In the genomic region with DNA sequence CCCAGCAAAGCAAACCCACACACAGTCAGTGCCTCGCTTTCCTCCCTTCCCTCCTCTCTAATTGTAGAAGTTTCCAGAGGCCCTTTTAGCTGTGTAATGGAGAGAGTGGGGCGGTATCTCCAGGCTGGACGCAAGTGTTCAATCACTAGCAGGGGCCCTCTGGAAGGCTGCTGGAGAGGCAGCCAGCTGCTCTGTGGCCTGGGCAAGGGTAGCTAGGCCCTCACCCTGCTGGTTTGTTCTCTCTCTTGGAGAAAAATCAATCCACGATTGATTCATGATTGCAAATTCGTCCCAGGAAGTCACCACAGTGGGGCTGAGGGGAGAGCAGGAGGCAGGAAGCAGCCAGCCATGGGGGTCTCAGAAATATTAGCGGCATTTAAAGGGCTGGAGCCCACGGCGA, we compare ENCODE assay signal across 8 mouse cellular contexts.
DNase-seq lines count a peak whose midpoint lies in the region; ATAC-seq lines count a peak whose summit lies in the region.
"Had no signal": no experiment of that assay in that cellular context is flagged by ENCODE, and none has a peak within 500 bp of the region (broad histone marks: within the 10 kb centered on the region; RNA-seq: fewer than 3 reads in every experiment).

No protein-coding gene starts in this region.

- no peak overlapping the region for H3K9ac ChIP-seq in liver, embryonic 12.5 days
- no peak overlapping the region; the same call in 1 of the 2 replicates for H3K9ac ChIP-seq in liver, embryonic 11.5 days (ENCODE audit: low read depth, low read length)
- H3K9ac ChIP-seq in intestine, embryonic 14.5 days (ENCODE audit: low read length): no peak overlapping the region
- no peak overlapping the region for H3K9ac ChIP-seq in neural tube, embryonic 15.5 days (replicated peaks)

- ATAC-seq in liver, embryonic 12.5 days: peak; percentile 44; the same call in 1 of the 2 replicates
- ATAC-seq in liver, embryonic 11.5 days (replicated peaks; ENCODE audit: low FRiP score): no peak
- peak; percentile 40 for ATAC-seq in intestine, embryonic 14.5 days (replicated peaks; ENCODE audit: low FRiP score, low TSS enrichment, low read depth)
- ATAC-seq in neural tube, embryonic 15.5 days (ENCODE audit: low FRiP score): no peak
- ATAC-seq in activated CD4-positive, CD25-positive, alpha-beta regulatory T cell, adult 4 months: no peak

- H3K27ac ChIP-seq in liver, embryonic 12.5 days: no peak overlapping the region
- H3K27ac ChIP-seq in liver, embryonic 11.5 days (ENCODE audit: low read depth, low read length): no peak overlapping the region; the same call in 1 of the 2 replicates
- H3K27ac ChIP-seq in intestine, embryonic 14.5 days (ENCODE audit: low read depth): peak overlapping the region; percentile 69
- peak overlapping the region; percentile 81 for H3K27ac ChIP-seq in limb, embryonic 10.5 days
- H3K27ac ChIP-seq in neural tube, embryonic 15.5 days (replicated peaks): peak overlapping the region; percentile 28; the same call in 1 of the 2 replicates

- H3K4me3 ChIP-seq in liver, embryonic 12.5 days: no peak overlapping the region
- H3K4me3 ChIP-seq in liver, embryonic 11.5 days (ENCODE audit: low read depth, low read length): no peak overlapping the region
- no peak overlapping the region for H3K4me3 ChIP-seq in intestine, embryonic 14.5 days (ENCODE audit: low read depth, low read length)
- no peak overlapping the region for H3K4me3 ChIP-seq in limb, embryonic 10.5 days
- H3K4me3 ChIP-seq in neural tube, embryonic 15.5 days (replicated peaks): no peak overlapping the region

- 47% methylated on average over 8 of the region's 8 CpGs for WGBS in liver, embryonic 12.5 days (ENCODE audit: insufficient replicate concordance)
- WGBS in liver, embryonic 11.5 days: 49% methylated on average over 8 of the region's 8 CpGs
- WGBS in intestine, embryonic 14.5 days: 46% methylated on average over 8 of the region's 8 CpGs
- 63% methylated on average over 8 of the region's 8 CpGs for WGBS in limb, embryonic 10.5 days
- WGBS in neural tube, embryonic 15.5 days: 34% methylated on average over 8 of the region's 8 CpGs

- peaks cover 14% of the 10 kb centered on the region; the same call in 1 of the 2 replicates for H3K4me1 ChIP-seq in liver, embryonic 12.5 days
- H3K4me1 ChIP-seq in liver, embryonic 11.5 days (replicated peaks; ENCODE audit: control insufficient read depth, insufficient read depth, low read length): peaks cover 13% of the 10 kb centered on the region
- H3K4me1 ChIP-seq in intestine, embryonic 14.5 days (replicated peaks; ENCODE audit: control insufficient read depth, insufficient read depth, low read length): no peaks in the 10 kb centered on the region
- H3K4me1 ChIP-seq in limb, embryonic 10.5 days: peaks cover 23% of the 10 kb centered on the region
- peaks cover 40% of the 10 kb centered on the region for H3K4me1 ChIP-seq in neural tube, embryonic 15.5 days

- no peaks in the 10 kb centered on the region for H3K27me3 ChIP-seq in liver, embryonic 12.5 days (replicated peaks)
- H3K27me3 ChIP-seq in liver, embryonic 11.5 days (replicated peaks; ENCODE audit: control insufficient read depth, insufficient read depth, low read length): no peaks in the 10 kb centered on the region
- H3K27me3 ChIP-seq in intestine, embryonic 14.5 days (replicated peaks; ENCODE audit: control insufficient read depth, insufficient read depth, low read length): no peaks in the 10 kb centered on the region
- H3K27me3 ChIP-seq in limb, embryonic 10.5 days (ENCODE audit: low read depth, poor library complexity, severe bottlenecking): no peaks in the 10 kb centered on the region
- no peaks in the 10 kb centered on the region for H3K27me3 ChIP-seq in neural tube, embryonic 15.5 days (replicated peaks)

- no peak overlapping the region for H3K4me2 ChIP-seq in liver, embryonic 12.5 days
- no peak overlapping the region; the same call in 1 of the 2 replicates for H3K4me2 ChIP-seq in liver, embryonic 11.5 days
- H3K4me2 ChIP-seq in intestine, embryonic 14.5 days (ENCODE audit: low read length): no peak overlapping the region
- no peak overlapping the region for H3K4me2 ChIP-seq in neural tube, embryonic 15.5 days

- H3K9me3 ChIP-seq in liver, embryonic 12.5 days (replicated peaks): no peaks in the 10 kb centered on the region
- no peaks in the 10 kb centered on the region for H3K9me3 ChIP-seq in liver, embryonic 11.5 days (ENCODE audit: control insufficient read depth, low read length)
- H3K9me3 ChIP-seq in intestine, embryonic 14.5 days (ENCODE audit: control insufficient read depth, low read length): no peaks in the 10 kb centered on the region
- no peaks in the 10 kb centered on the region for H3K9me3 ChIP-seq in limb, embryonic 10.5 days (replicated peaks)
- H3K9me3 ChIP-seq in neural tube, embryonic 15.5 days (replicated peaks): no peaks in the 10 kb centered on the region

- DNase-seq in liver, embryonic 11.5 days (ENCODE audit: low spot score): no peak
- peak; percentile 54 for DNase-seq in intestine, embryonic 14.5 days (ENCODE audit: low spot score)
- DNase-seq in limb, embryonic 10.5 days (ENCODE audit: low spot score): peak; percentile 32
- DNase-seq in layer of hippocampus, adult 9-10 months (ENCODE audit: low spot score): no peak
- DNase-seq: heart, postnatal 4 days had no signal

- no peaks in the 10 kb centered on the region for H3K36me3 ChIP-seq in liver, embryonic 12.5 days
- H3K36me3 ChIP-seq in liver, embryonic 11.5 days (ENCODE audit: control insufficient read depth, insufficient read depth, low read length): no peaks in the 10 kb centered on the region
- no peaks in the 10 kb centered on the region for H3K36me3 ChIP-seq in intestine, embryonic 14.5 days (ENCODE audit: control insufficient read depth, insufficient read depth, low read length)
- H3K36me3 ChIP-seq in limb, embryonic 10.5 days: no peaks in the 10 kb centered on the region
- H3K36me3 ChIP-seq in neural tube, embryonic 15.5 days: no peaks in the 10 kb centered on the region

Comparison
In these comparisons a context has a peak if more than half of its experiments do, and no peak if none do; other contexts are left out.
1. ATAC-seq: peak in liver, embryonic 12.5 days (single experiment) and intestine, embryonic 14.5 days (single experiment); none in liver, embryonic 11.5 days (single experiment), neural tube, embryonic 15.5 days (single experiment) and activated CD4-positive, CD25-positive, alpha-beta regulatory T cell, adult 4 months (single experiment).
2. H3K27ac ChIP-seq: peak in intestine, embryonic 14.5 days (single experiment), limb, embryonic 10.5 days (single experiment) and neural tube, embryonic 15.5 days (single experiment); none in liver, embryonic 12.5 days (single experiment) and liver, embryonic 11.5 days (single experiment).
3. DNase-seq: peak in intestine, embryonic 14.5 days (single experiment) and limb, embryonic 10.5 days (single experiment); none in liver, embryonic 11.5 days (single experiment) and layer of hippocampus, adult 9-10 months (single experiment).